Mouse (Mus musculus): ENCODE results near the gene Kbtbd7. TPM values are rescaled to one million over a fixed set of nuclear protein-coding genes. Genes with fewer than 3 reads are reported as not detected.

The Kbtbd7 gene
- total and polyA plus RNA-seq, 2 experiments from 2014 or later: 5.8 to 18.8 TPM

GRCm38 (mm10) chr14:79390265-79390926 lies 35.9 kb upstream of the Kbtbd7 start, which contains the start of gene Naa16:
Gene Naa16, minus strand, starts transcription at chr14:79390778.
- Histone ChIP-seq H3K4me1 (ENCODE audit: control insufficient read depth, insufficient read depth) (peaks cover 9% of the 10 kb centered on the region), H3K4me3 (ENCODE audit: low read depth, low read length) (peak within 1 kb of the TSS; percentile 85), H3K27me3 (ENCODE audit: control insufficient read depth, insufficient read depth, low read length) (no peaks in the 10 kb centered on the region), H3K9me3 (replicated peaks; ENCODE audit: control insufficient read depth, low read length) (no peaks in the 10 kb centered on the region), H3K4me2 (ENCODE audit: low read depth, low read length) (peak within 1 kb of the TSS; percentile 87), H3K9ac (replicated peaks; ENCODE audit: low read depth, low read length) (peak within 1 kb of the TSS; percentile 88), H3K36me3 (replicated peaks; ENCODE audit: control insufficient read depth, insufficient read depth, low read length) (peaks cover 7% of the 10 kb centered on the region; the same call in 1 of the 2 replicates), H3K27ac (ENCODE audit: low read depth) (peak within 1 kb of the TSS; percentile 91)
- WGBS: under 1% methylated on average over 69 of the region's 71 CpGs
- ATAC-seq (ENCODE audit: insufficient read depth, low read depth): peak; percentile 94
- TF ChIP-seq EP300 (IDR thresholded peaks at IDR 0.05; ENCODE audit: low read depth): 0 out of 2 replicates have a peak, but pooled peaks have one; percentile 57
- TF ChIP-seq CTCF (IDR thresholded peaks at IDR 0.05; ENCODE audit: low read depth): peak; percentile 47
- peak; percentile 87 for DNase-seq (ENCODE audit: low spot score)

- no peak for DNase-seq (ENCODE audit: low spot score)
- Histone ChIP-seq H3K4me2 (ENCODE audit: low read depth, low read length) (no peak overlapping the region), H3K4me1 (ENCODE audit: control insufficient read depth, insufficient read depth) (peaks cover 13% of the 10 kb centered on the region), H3K9me3 (replicated peaks; ENCODE audit: control insufficient read depth, low read length) (no peaks in the 10 kb centered on the region), H3K27me3 (ENCODE audit: control insufficient read depth, insufficient read depth, low read length) (no peaks in the 10 kb centered on the region), H3K36me3 (replicated peaks; ENCODE audit: control insufficient read depth, insufficient read depth, low read length) (no peaks in the 10 kb centered on the region), H3K9ac (replicated peaks; ENCODE audit: low read depth, low read length) (no peak overlapping the region), H3K4me3 (ENCODE audit: low read depth, low read length) (no peak overlapping the region), H3K27ac (ENCODE audit: low read depth) (no peak overlapping the region)
- no peak for TF ChIP-seq CTCF (IDR thresholded peaks at IDR 0.05; ENCODE audit: low read depth)
- no peak for TF ChIP-seq EP300 (IDR thresholded peaks at IDR 0.05; ENCODE audit: low read depth)
- no peak for ATAC-seq (ENCODE audit: insufficient read depth, low read depth)
- 48% methylated on average over 1 of the region's 1 CpGs for WGBS
Measured at GRCm38 (mm10) chr14:79393289-79393688, 33.0 kb upstream of the Kbtbd7 start.

- ATAC-seq (ENCODE audit: insufficient read depth, low read depth) (no peak), DNase-seq (ENCODE audit: low spot score) (no peak)
- no peak overlapping the region for H3K4me3 ChIP-seq (ENCODE audit: low read depth, low read length)
- 0 out of 2 replicates have a peak, but pooled peaks cover 4% of the 10 kb centered on the region for H3K4me1 ChIP-seq (ENCODE audit: control insufficient read depth, insufficient read depth)
- H3K9ac ChIP-seq (replicated peaks; ENCODE audit: low read depth, low read length): no peak overlapping the region
- no peaks in the 10 kb centered on the region for H3K9me3 ChIP-seq (replicated peaks; ENCODE audit: control insufficient read depth, low read length)
- no peak overlapping the region for H3K27ac ChIP-seq (ENCODE audit: low read depth)
- TF ChIP-seq EP300 (IDR thresholded peaks at IDR 0.05; ENCODE audit: low read depth) (no peak), CTCF (IDR thresholded peaks at IDR 0.05; ENCODE audit: low read depth) (peak; percentile 56)
- H3K36me3 ChIP-seq (replicated peaks; ENCODE audit: control insufficient read depth, insufficient read depth, low read length): no peaks in the 10 kb centered on the region
- no peak overlapping the region for H3K4me2 ChIP-seq (ENCODE audit: low read depth, low read length)
- H3K27me3 ChIP-seq (ENCODE audit: control insufficient read depth, insufficient read depth, low read length): no peaks in the 10 kb centered on the region
Measured at GRCm38 (mm10) chr14:79394564-79394963, 31.7 kb upstream of the Kbtbd7 start.

DNA sequence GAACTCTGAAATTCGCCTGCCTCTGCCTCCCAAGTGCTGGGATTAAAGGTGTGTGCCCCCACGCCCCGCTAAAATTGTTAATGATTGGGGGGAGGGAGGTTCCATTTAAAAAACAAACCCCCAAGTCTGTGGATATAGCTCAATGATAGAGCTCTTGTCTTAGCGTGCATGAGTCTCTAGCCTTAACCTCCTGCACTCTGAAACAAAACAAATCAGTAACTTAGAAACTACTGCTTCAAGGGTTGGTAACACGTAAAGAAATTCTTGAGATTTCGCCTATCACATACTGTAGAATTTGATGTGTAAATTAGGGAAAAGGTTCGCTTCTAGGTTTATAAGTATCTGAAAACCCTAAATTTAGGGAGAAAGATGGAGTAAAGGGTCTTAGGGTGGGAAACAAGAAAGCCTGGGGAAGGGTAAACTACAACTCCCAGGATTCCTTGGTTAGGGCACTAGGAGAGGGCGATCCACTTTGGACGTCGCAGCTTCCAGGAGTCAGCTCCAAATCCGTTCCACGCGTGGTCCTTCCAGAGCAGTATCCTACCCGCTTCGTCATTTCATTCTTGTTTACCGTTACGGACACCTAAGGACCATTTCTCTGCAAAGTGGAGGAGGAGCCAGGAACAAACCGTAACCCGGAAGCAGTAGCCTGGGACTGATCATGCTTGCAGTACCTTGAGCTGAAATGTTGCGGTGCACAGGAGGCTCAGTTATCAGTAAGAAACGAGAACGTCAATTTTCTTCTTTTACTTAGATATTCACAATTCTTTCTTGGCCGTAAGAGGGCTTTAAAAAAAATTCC lies 28.8 kb upstream of the Kbtbd7 start, which contains the start of gene Mtrf1:
Gene Mtrf1 (plus strand): TSS at position 452 of the 802 bp plus-strand sequence.
- 17% methylated on average over 23 of the region's 23 CpGs for WGBS
- ATAC-seq (ENCODE audit: insufficient read depth, low read depth) (peak; percentile 80), DNase-seq (ENCODE audit: low spot score) (peak; percentile 70)
- H3K36me3 ChIP-seq (replicated peaks; ENCODE audit: control insufficient read depth, insufficient read depth, low read length): peaks cover 15% of the 10 kb centered on the region
- no peaks in the 10 kb centered on the region for H3K9me3 ChIP-seq (replicated peaks; ENCODE audit: control insufficient read depth, low read length)
- H3K9ac ChIP-seq (replicated peaks; ENCODE audit: low read depth, low read length): peak within 1 kb of the TSS; percentile 63
- H3K4me1 ChIP-seq (ENCODE audit: control insufficient read depth, insufficient read depth): 0 out of 2 replicates have a peak, but pooled peaks cover 4% of the 10 kb centered on the region
- H3K27ac ChIP-seq (ENCODE audit: low read depth): peak within 1 kb of the TSS; percentile 88
- 0 out of 2 replicates have a peak, but pooled peaks have one; percentile 31 for TF ChIP-seq EP300 (IDR thresholded peaks at IDR 0.05; ENCODE audit: low read depth)
- TF ChIP-seq CTCF (IDR thresholded peaks at IDR 0.05; ENCODE audit: low read depth): no peak
- no peaks in the 10 kb centered on the region for H3K27me3 ChIP-seq (ENCODE audit: control insufficient read depth, insufficient read depth, low read length)
- peak within 1 kb of the TSS; percentile 78 for H3K4me2 ChIP-seq (ENCODE audit: low read depth, low read length)
- peak within 1 kb of the TSS; percentile 79 for H3K4me3 ChIP-seq (ENCODE audit: low read depth, low read length)

- H3K36me3 ChIP-seq (replicated peaks; ENCODE audit: control insufficient read depth, insufficient read depth, low read length): peaks cover 39% of the 10 kb centered on the region
- H3K4me1 ChIP-seq (ENCODE audit: control insufficient read depth, insufficient read depth): no peaks in the 10 kb centered on the region
- no peak for ATAC-seq (ENCODE audit: insufficient read depth, low read depth)
- H3K9ac ChIP-seq (replicated peaks; ENCODE audit: low read depth, low read length): no peak overlapping the region
- H3K4me2 ChIP-seq (ENCODE audit: low read depth, low read length): no peak overlapping the region
- no peaks in the 10 kb centered on the region for H3K9me3 ChIP-seq (replicated peaks; ENCODE audit: control insufficient read depth, low read length)
- no peaks in the 10 kb centered on the region for H3K27me3 ChIP-seq (ENCODE audit: control insufficient read depth, insufficient read depth, low read length)
- TF ChIP-seq EP300 (IDR thresholded peaks at IDR 0.05; ENCODE audit: low read depth): no peak
- TF ChIP-seq CTCF (IDR thresholded peaks at IDR 0.05; ENCODE audit: low read depth): no peak
- H3K4me3 ChIP-seq (ENCODE audit: low read depth, low read length): no peak overlapping the region
- WGBS: 68% methylated on average over 2 of the region's 2 CpGs
- no peak for DNase-seq (ENCODE audit: low spot score)
- no peak overlapping the region for H3K27ac ChIP-seq (ENCODE audit: low read depth)
Measured at GRCm38 (mm10) chr14:79407641-79408040, 18.7 kb upstream of the Kbtbd7 start.

Data from heart, postnatal 0 days (tissue).